Mouse (Mus musculus) neural tube, embryonic 14.5 days (tissue): ENCODE measurements around the gene Borcs6. TPM values are rescaled to one million over a fixed set of nuclear protein-coding genes. Genes with fewer than 3 reads are reported as not detected.

Experiments
- ATAC-seq: fragments of 200-750 bp; cut with Nextera tagmentation; 2 replicates; pipeline ENCODE4 v1.8.0; 2017; ENCODE audit warnings: low read depth, mild to moderate bottlenecking, moderate TSS enrichment, moderate library complexity
- H3K27ac ChIP-seq: fragments of 300-500 bp; sonication (generic); 2 replicates; pipeline ENCODE4 v1.5.1; 2014; ENCODE audit warnings: low read depth, mild to moderate bottlenecking, control low read depth, low read length, moderate library complexity, mixed read lengths
- H3K27me3 ChIP-seq: fragments of 300-500 bp; sonication (generic); 2 replicates; pipeline ENCODE4 v1.6.1; 2014; ENCODE audit warnings: low read length; ENCODE audit not compliant: control insufficient read depth, insufficient read depth
- H3K36me3 ChIP-seq: fragments of 300-500 bp; sonication (generic); 2 replicates; pipeline ENCODE4 v1.6.1; 2014; ENCODE audit warnings: low read length, mixed read lengths; ENCODE audit not compliant: control insufficient read depth, insufficient read depth
- H3K4me1 ChIP-seq: fragments of 300-500 bp; sonication (generic); 2 replicates; pipeline ENCODE4 v1.6.1; 2014; ENCODE audit warnings: low read length; ENCODE audit not compliant: control insufficient read depth, insufficient read depth
- H3K4me2 ChIP-seq: fragments of 300-500 bp; sonication (generic); 2 replicates; pipeline ENCODE4 v1.6.1; 2014; ENCODE audit warnings: mild to moderate bottlenecking, low read depth, low read length, control low read depth
- H3K4me3 ChIP-seq: fragments of 300-500 bp; sonication (generic); 2 replicates; pipeline ENCODE4 v1.5.1; 2014; ENCODE audit warnings: low read depth, low read length, control low read depth, mixed read lengths
- H3K9ac ChIP-seq: fragments of 300-500 bp; sonication (generic); replicated peaks from 2 replicates; pipeline ENCODE4 v1.6.1; 2014; ENCODE audit warnings: low read depth, mild to moderate bottlenecking, control low read depth, low read length, mixed read lengths
- H3K9me3 ChIP-seq: fragments of 300-500 bp; sonication (generic); 2 replicates; pipeline ENCODE4 v1.6.1; 2016; ENCODE audit warnings: low read length; ENCODE audit not compliant: control insufficient read depth
- WGBS: fragments of 180-500 bp; shearing (Covaris S2); extraction: QIAGEN DNeasy Blood & Tissue Kit; methylation state at CpG from one replicate; pipeline ENCODE4 v1.1.7; 2014; 5-methylcytosine and 5-hydroxymethylcytosine counted together
- polyA plus RNA-seq: library from polyadenylated mRNA; unstranded; fragments of >200 nt; fragmentation: Nextera tagmentation; extraction: Ambion mirVana; gene quantifications from 2 replicates; pipeline ENCODE4 v1.2.1, GENCODE M21; 2014

Gene Borcs6
- polyA plus RNA-seq, 1 experiment from 2014 or later = 16.1 TPM

- no peaks in the 10 kb centered on the region for H3K9me3 ChIP-seq
- ATAC-seq = no peak
- peaks cover 17% of the 10 kb centered on the region for H3K4me1 ChIP-seq
- H3K9ac ChIP-seq = peak overlapping the region; percentile 78
- H3K4me2 ChIP-seq = peak overlapping the region; percentile 55
- H3K27ac ChIP-seq = peak overlapping the region; percentile 98
- no peaks in the 10 kb centered on the region for H3K36me3 ChIP-seq
- 90% methylated on average over 11 of the region's 11 CpGs for WGBS
- H3K27me3 ChIP-seq = no peaks in the 10 kb centered on the region
- peak overlapping the region; percentile 30; the same call in 1 of the 2 replicates for H3K4me3 ChIP-seq
These were observed 12.7 kb downstream of the Borcs6 start for GRCm38 (mm10) chr11:69072234-69072633.

GRCm38 (mm10) chr11:69072666-69073064 is 13.1 kb downstream of the Borcs6 start:
- H3K4me3 ChIP-seq = peak overlapping the region; percentile 30
- H3K27me3 ChIP-seq = no peaks in the 10 kb centered on the region
- no peaks in the 10 kb centered on the region for H3K36me3 ChIP-seq
- H3K9me3 ChIP-seq = no peaks in the 10 kb centered on the region
- peaks cover 15% of the 10 kb centered on the region for H3K4me1 ChIP-seq
- peak overlapping the region; percentile 55 for H3K4me2 ChIP-seq
- no peak for ATAC-seq
- WGBS = 5% methylated on average over 9 of the region's 9 CpGs
- peak overlapping the region; percentile 78 for H3K9ac ChIP-seq
- H3K27ac ChIP-seq = peak overlapping the region; percentile 98

GRCm38 (mm10) chr11:69073065-69073888 is 13.8 kb downstream of the Borcs6 start:
- H3K27me3 ChIP-seq = no peaks in the 10 kb centered on the region
- peaks cover 15% of the 10 kb centered on the region for H3K4me1 ChIP-seq
- H3K27ac ChIP-seq = peak overlapping the region; percentile 98
- ATAC-seq = peak; percentile 75
- peak overlapping the region; percentile 55 for H3K4me2 ChIP-seq
- peak overlapping the region; percentile 30 for H3K4me3 ChIP-seq
- WGBS = 0% methylated on average over 14 of the region's 14 CpGs
- H3K9me3 ChIP-seq = no peaks in the 10 kb centered on the region
- no peaks in the 10 kb centered on the region for H3K36me3 ChIP-seq
- H3K9ac ChIP-seq = peak overlapping the region; percentile 78

- Histone ChIP-seq H3K27ac (no peak overlapping the region), H3K4me3 (no peak overlapping the region), H3K27me3 (no peaks in the 10 kb centered on the region), H3K36me3 (no peaks in the 10 kb centered on the region), H3K4me1 (peaks cover 15% of the 10 kb centered on the region), H3K4me2 (no peak overlapping the region), H3K9ac (no peak overlapping the region), H3K9me3 (no peaks in the 10 kb centered on the region)
- no peak for ATAC-seq
- 40% methylated on average over 6 of the region's 6 CpGs for WGBS
These were observed 14.6 kb downstream of the Borcs6 start for GRCm38 (mm10) chr11:69073951-69074775.

GRCm38 (mm10) chr11:69074776-69075069 is 15.2 kb downstream of the Borcs6 start:
- ATAC-seq = no peak
- Histone ChIP-seq H3K27me3 (no peaks in the 10 kb centered on the region), H3K27ac (no peak overlapping the region), H3K4me2 (no peak overlapping the region), H3K9ac (no peak overlapping the region), H3K4me1 (peaks cover 15% of the 10 kb centered on the region), H3K9me3 (no peaks in the 10 kb centered on the region), H3K36me3 (no peaks in the 10 kb centered on the region), H3K4me3 (no peak overlapping the region)
- WGBS = 53% methylated on average over 2 of the region's 2 CpGs

- no peak overlapping the region for H3K9ac ChIP-seq
- H3K27ac ChIP-seq = no peak overlapping the region
- H3K9me3 ChIP-seq = no peaks in the 10 kb centered on the region
- ATAC-seq = no peak
- H3K4me2 ChIP-seq = no peak overlapping the region
- no peaks in the 10 kb centered on the region for H3K36me3 ChIP-seq
- WGBS = 46% methylated on average over 8 of the region's 9 CpGs
- no peaks in the 10 kb centered on the region for H3K27me3 ChIP-seq
- peaks cover 11% of the 10 kb centered on the region for H3K4me1 ChIP-seq
- no peak overlapping the region for H3K4me3 ChIP-seq
These were observed 16.4 kb downstream of the Borcs6 start for GRCm38 (mm10) chr11:69075764-69076479.

GRCm38 (mm10) chr11:69076572-69076971 is 17.1 kb downstream of the Borcs6 start:
- no peak for ATAC-seq
- WGBS = 60% methylated on average over 5 of the region's 5 CpGs
- peaks cover 6% of the 10 kb centered on the region for H3K4me1 ChIP-seq
- H3K4me3 ChIP-seq = no peak overlapping the region
- no peaks in the 10 kb centered on the region for H3K27me3 ChIP-seq
- H3K9ac ChIP-seq = no peak overlapping the region
- H3K27ac ChIP-seq = no peak overlapping the region
- no peak overlapping the region for H3K4me2 ChIP-seq
- H3K36me3 ChIP-seq = no peaks in the 10 kb centered on the region
- no peaks in the 10 kb centered on the region for H3K9me3 ChIP-seq

- ATAC-seq = no peak
- H3K9me3 ChIP-seq = no peaks in the 10 kb centered on the region
- WGBS = 88% methylated on average over 9 of the region's 9 CpGs
These were observed 17.8 kb downstream of the Borcs6 start for GRCm38 (mm10) chr11:69077316-69077715.

More at GRCm38 (mm10) chr11:69077316-69077715, 17.8 kb downstream of the Borcs6 start:
- Histone ChIP-seq H3K27ac (no peak overlapping the region), H3K4me2 (no peak overlapping the region), H3K4me3 (no peak overlapping the region), H3K4me1 (peaks cover under 1% of the 10 kb centered on the region), H3K9ac (no peak overlapping the region), H3K27me3 (no peaks in the 10 kb centered on the region), H3K36me3 (no peaks in the 10 kb centered on the region)
